Mouse (Mus musculus) MEL (cell line): ENCODE data around the gene Notch4. TPM values are rescaled to one million over a fixed set of nuclear protein-coding genes. Genes with fewer than 3 reads are reported as not detected.

Experiments
- DNase-seq: peaks from one replicate; pipeline ENCODE4 v3.0.0; 2011; ENCODE audit warnings: low read depth, low spot score
- H3K27ac ChIP-seq: 2 replicates; pipeline ENCODE4 v1.5.1; 2012; ENCODE audit warnings: low read depth, mild to moderate bottlenecking, control low read depth, low read length, moderate library complexity; ENCODE audit not compliant: control insufficient read depth
- H3K27me3 ChIP-seq, 2 experiments: fragments of 150-350 bp in 1 of 2; sonication (generic) in 1 of 2; 2 replicates each; pipeline ENCODE4 v1.6.1; 2012; ENCODE audit warnings: low read length in 2 of 2, mild to moderate bottlenecking in 2 of 2, improper control_type of control experiment in 1 of 2, moderate library complexity in 1 of 2; ENCODE audit not compliant: insufficient read depth in 2 of 2, control insufficient read depth in 1 of 2
- H3K36me3 ChIP-seq, 2 experiments: 2 replicates each; pipeline ENCODE4 v1.6.1; 2012 to 2014; ENCODE audit warnings: low read length in 2 of 2, improper control_type of control experiment in 1 of 2, inconsistent platforms in 1 of 2, mild to moderate bottlenecking in 1 of 2; ENCODE audit not compliant: insufficient read depth in 2 of 2, control insufficient read depth in 1 of 2
- H3K4me1 ChIP-seq, 2 experiments: fragments of 150-350 bp in 1 of 2; sonication (generic) in 1 of 2; 2 replicates each; pipeline ENCODE4 v1.6.1; 2012; ENCODE audit warnings: low read length in 2 of 2, improper control_type of control experiment in 1 of 2, mild to moderate bottlenecking in 1 of 2; ENCODE audit not compliant: insufficient read depth in 2 of 2, control insufficient read depth in 1 of 2
- H3K4me3 ChIP-seq, 2 experiments: fragments of 150-350 bp in 1 of 2; sonication (generic) in 1 of 2; 2 replicates each; pipeline ENCODE4 v1.5.1; 2012; ENCODE audit warnings: low read depth in 2 of 2, low read length in 2 of 2, mild to moderate bottlenecking in 2 of 2, moderate library complexity in 2 of 2, control low read depth in 1 of 2, improper control_type of control experiment in 1 of 2; ENCODE audit not compliant: control insufficient read depth in 1 of 2, insufficient read depth in 1 of 2
- H3K79me2 ChIP-seq: 2 replicates; pipeline ENCODE4 v1.6.1; 2012; ENCODE audit warnings: mild to moderate bottlenecking, low read length, moderate library complexity; ENCODE audit not compliant: control insufficient read depth, poor library complexity, insufficient read depth
- H3K9ac ChIP-seq: 2 replicates; pipeline ENCODE4 v1.6.1; 2012; ENCODE audit warnings: low read depth, mild to moderate bottlenecking, control low read depth, low read length, moderate library complexity; ENCODE audit not compliant: control insufficient read depth, poor library complexity, severe bottlenecking
- H3K9me3 ChIP-seq: fragments of 150-350 bp; sonication (generic); replicated peaks from 2 replicates; pipeline ENCODE4 v1.6.1; 2012; ENCODE audit warnings: mild to moderate bottlenecking, low read length, improper control_type of control experiment, moderate library complexity; ENCODE audit not compliant: insufficient read depth
- EP300 ChIP-seq, 2 experiments: IDR thresholded peaks; 2 replicates each; pipeline ENCODE4 v1.6.1; 2011; ENCODE audit warnings: improper control_type of control experiment in 2 of 2, low read length in 2 of 2, low read depth in 1 of 2, mild to moderate bottlenecking in 1 of 2
- ETS1 ChIP-seq: IDR thresholded peaks from 2 replicates; pipeline ENCODE4 v1.6.1; 2012; ENCODE audit warnings: low read depth, mild to moderate bottlenecking, inconsistent platforms, low read length, improper control_type of control experiment, moderate library complexity
- GATA1 ChIP-seq: IDR thresholded peaks from 2 replicates; pipeline ENCODE4 v1.6.1; 2011; ENCODE audit warnings: low read depth, low read length, improper control_type of control experiment
- HCFC1 ChIP-seq: IDR thresholded peaks from 2 replicates; pipeline ENCODE4 v1.6.1; 2012; ENCODE audit warnings: low read depth, mild to moderate bottlenecking, inconsistent platforms, low read length, improper control_type of control experiment, moderate library complexity
- KAT2A ChIP-seq: conservative IDR thresholded peaks from 2 replicates; pipeline ENCODE4 v1.6.1; 2012; ENCODE audit warnings: low read depth, low read length, improper control_type of control experiment, inconsistent platforms
- MAX ChIP-seq: IDR thresholded peaks from 2 replicates; pipeline ENCODE4 v1.6.1; 2011; ENCODE audit warnings: low read length, improper control_type of control experiment
- MEF2A ChIP-seq: IDR thresholded peaks from 2 replicates; pipeline ENCODE4 v1.6.1; 2014; ENCODE audit warnings: low read depth, mild to moderate bottlenecking, inconsistent platforms, low read length, improper control_type of control experiment; ENCODE audit not compliant: poor library complexity, insufficient replicate concordance, severe bottlenecking; ENCODE audit errors: extremely low read depth
- MXI1 ChIP-seq: IDR thresholded peaks from 2 replicates; pipeline ENCODE4 v1.6.1; 2011; ENCODE audit warnings: mild to moderate bottlenecking, low read depth, low read length, improper control_type of control experiment
- MYC ChIP-seq: IDR thresholded peaks from 2 replicates; pipeline ENCODE4 v1.6.1; 2011; ENCODE audit warnings: low read depth, mild to moderate bottlenecking, low read length, improper control_type of control experiment, moderate library complexity
- NRF1 ChIP-seq: IDR thresholded peaks from 2 replicates; pipeline ENCODE4 v1.6.1; 2014; ENCODE audit warnings: low read depth, mild to moderate bottlenecking, inconsistent platforms, low read length, improper control_type of control experiment, moderate library complexity; ENCODE audit not compliant: poor library complexity, insufficient read depth, severe bottlenecking
- POLR2A ChIP-seq, 2 experiments: IDR thresholded peaks; 2 replicates each; pipeline ENCODE4 v1.6.1; 2011 to 2012; ENCODE audit warnings: low read length in 2 of 2, mild to moderate bottlenecking in 2 of 2, control low read depth in 1 of 2, improper control_type of control experiment in 1 of 2, low read depth in 1 of 2, moderate library complexity in 1 of 2; ENCODE audit not compliant: control insufficient read depth in 1 of 2, insufficient read depth in 1 of 2, poor library complexity in 1 of 2
- POLR2AphosphoS2 ChIP-seq: IDR thresholded peaks from 2 replicates; pipeline ENCODE4 v1.6.1; 2011; ENCODE audit warnings: low read length, improper control_type of control experiment
- RAD21 ChIP-seq: IDR thresholded peaks from 2 replicates; pipeline ENCODE4 v1.6.1; 2011; ENCODE audit warnings: mild to moderate bottlenecking, low read depth, low read length, improper control_type of control experiment
- TAL1 ChIP-seq: IDR thresholded peaks from 2 replicates; pipeline ENCODE4 v1.6.1; 2012; ENCODE audit warnings: mild to moderate bottlenecking, inconsistent platforms, low read length, moderate library complexity, mixed read lengths
- TBP ChIP-seq: IDR thresholded peaks from 2 replicates; pipeline ENCODE4 v1.8.0; 2011; ENCODE audit warnings: low read depth, low read length, improper control_type of control experiment
- USF1 ChIP-seq: IDR thresholded peaks from 2 replicates; pipeline ENCODE4 v1.6.1; 2014; ENCODE audit warnings: low read depth, mild to moderate bottlenecking, inconsistent platforms, low read length, improper control_type of control experiment, moderate library complexity
- ZC3H11A ChIP-seq: IDR thresholded peaks from 2 replicates; pipeline ENCODE4 v1.6.1; 2012; ENCODE audit warnings: low read depth, mild to moderate bottlenecking, inconsistent platforms, low read length, improper control_type of control experiment
- ZKSCAN1 ChIP-seq: IDR thresholded peaks from 2 replicates; pipeline ENCODE4 v1.6.1; 2012; ENCODE audit warnings: low read depth, mild to moderate bottlenecking, inconsistent platforms, low read length, improper control_type of control experiment, moderate library complexity
- polyA plus RNA-seq, 2 experiments: library from polyadenylated mRNA; stranded (reverse) in 1 of 2; unstranded in 1 of 2; fragments of >175 nt in 1 of 2; fragments of >200 nt in 1 of 2; gene quantifications; 2 replicates each; pipeline versions ENCODE4 v1.2.1 to v1.2.4; 2012; ENCODE audit warnings: low replicate concordance in 2 of 2, low read depth in 1 of 2; ENCODE audit not compliant: insufficient read length in 2 of 2, insufficient read depth in 1 of 2, missing spikeins in 1 of 2
- total RNA-seq: library from RNA; depleted of rRNA; stranded (reverse); fragments of 300-350 nt; gene quantifications from 2 replicates; pipeline ENCODE4 v1.2.3, GENCODE M21; 2012

Notch4 gene
- total and polyA plus RNA-seq, 3 experiments: 0.15 to 21.9 (median 0.33) TPM

- Histone ChIP-seq H3K79me2 (peaks cover 9% of the 10 kb centered on the region; the same call in 1 of the 2 replicates), H3K4me1 (peaks cover 4 to 12% of the 10 kb centered on the region in 2 experiments; a peak in 3 of 4 replicates), H3K9ac (no peak overlapping the region), H3K27ac (no peak overlapping the region), H3K27me3 (no peaks in the 10 kb centered on the region), H3K36me3 (peaks cover 0 to 10% of the 10 kb centered on the region in 2 experiments; a peak in 2 of 4 replicates), H3K4me3 (no peak overlapping the region), H3K9me3 (no peaks in the 10 kb centered on the region)
- no peak for DNase-seq
- TF ChIP-seq NRF1: no peak
- TF ChIP-seq POLR2AphosphoS2: no peak
- TF ChIP-seq ZC3H11A: no peak
- TF ChIP-seq ETS1: no peak
- no peak for TF ChIP-seq TBP
Measured at GRCm38 (mm10) chr17:34583819-34584218, 19.8 kb downstream of the Notch4 start.

DNA sequence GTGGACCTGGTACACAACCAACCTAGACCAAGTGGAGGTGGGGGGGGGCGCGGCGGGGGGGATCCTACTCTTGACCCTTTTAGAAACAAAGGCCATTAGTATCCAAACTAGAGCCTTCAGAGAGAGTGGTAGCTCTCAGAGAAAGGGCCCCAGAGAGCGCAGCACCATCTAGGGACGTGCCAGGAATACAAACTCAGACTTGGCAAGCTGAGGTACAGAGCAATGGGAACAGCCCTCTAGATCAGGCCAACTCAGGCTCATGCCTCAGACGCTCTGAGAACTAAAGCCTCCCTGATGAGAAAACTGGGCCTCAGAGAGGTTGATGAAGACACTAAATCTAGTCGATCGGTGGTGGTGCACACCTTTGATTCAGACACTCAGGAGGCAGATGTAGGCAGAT, 21.1 kb downstream of the Notch4 start:
- Histone ChIP-seq H3K27ac (no peak overlapping the region), H3K9me3 (no peaks in the 10 kb centered on the region), H3K36me3 (peaks cover 0 to 18% of the 10 kb centered on the region in 2 experiments; a peak in 2 of 4 replicates), H3K4me1 (peaks cover 7 to 21% of the 10 kb centered on the region in 2 experiments), H3K4me3 (no peak overlapping the region), H3K79me2 (peaks cover 9% of the 10 kb centered on the region; the same call in 1 of the 2 replicates), H3K27me3 (no peaks in the 10 kb centered on the region), H3K9ac (no peak overlapping the region)
- DNase-seq: no peak
- TF ChIP-seq ZKSCAN1 (no peak), ETS1 (no peak), RAD21 (no peak), MXI1 (no peak), USF1 (no peak)

- peaks cover 9% of the 10 kb centered on the region; the same call in 1 of the 2 replicates for H3K79me2 ChIP-seq
- peak overlapping the region; percentile 92 for H3K9ac ChIP-seq
- H3K36me3 ChIP-seq: peaks cover 0 to 24% of the 10 kb centered on the region in 2 experiments; a peak in 2 of 4 replicates
- no peak overlapping the region for H3K27ac ChIP-seq
- no peaks in the 10 kb centered on the region for H3K27me3 ChIP-seq
- no peaks in the 10 kb centered on the region for H3K9me3 ChIP-seq
- H3K4me3 ChIP-seq: peak overlapping the region; percentile 92 to 99
- H3K4me1 ChIP-seq: peaks cover 8 to 30% of the 10 kb centered on the region in 2 experiments
- TF ChIP-seq TAL1 (no peak), HCFC1 (no peak), MAX (no peak), POLR2A (IDR thresholded peaks at IDR 0.05; ENCODE audit: control insufficient read depth in 1 of 2, insufficient read depth in 1 of 2, low read depth in 1 of 2, low read length in 2 of 2, poor library complexity in 1 of 2) (no peak), GATA1 (no peak), MEF2A (no peak), EP300 (IDR thresholded peaks at IDR 0.05; ENCODE audit: low read depth in 1 of 2, low read length in 2 of 2) (no peak), RAD21 (no peak), MYC (no peak), KAT2A (no peak)
- no peak for DNase-seq
Measured at GRCm38 (mm10) chr17:34585877-34586771, 22.1 kb downstream of the Notch4 start.
